Mouse (Mus musculus) frontal cortex, adult 2 months (tissue): ENCODE measurements at regions not wholly inside any gene's neighbourhood (a gene's known extent, or its start where the extent isn't known, plus 50 kb on each side); places are given as distances from the start of the nearest gene placed in this dataset.

ENCODE experiments used
- DNase-seq, 2 experiments: peaks; one replicate each; pipeline ENCODE4 v3.0.0; 2022; ENCODE audit warnings: low spot score in 1 of 2; ENCODE audit errors: extremely low spot score in 1 of 2

- DNase-seq = no peak
These were observed 76.4 kb downstream of the Zfp169 start for GRCm38 (mm10) chr13:48436659-48437345.
